Mouse (Mus musculus) c-Kit-positive CD71-positive TER-119-positive erythroid progenitor cells, embryonic 14.5 days (primary cell): Measurements from ENCODE around the gene Spdl1.
A peak's percentile ranks its signal among the peaks of the same experiment; 100 is the strongest.
"Not testable (repeated sequence)": the region's sequence is repeated elsewhere in the genome, so short reads cannot be mapped to it uniquely, and the experiment has no call there.

Experiments used
- DNase-seq: peaks from one replicate; pipeline ENCODE4 v3.0.0-alpha.2; 2013; ENCODE audit warnings: low spot score

Gene Spdl1

GRCm38 (mm10) chr11:34805026-34805425 is 28.4 kb downstream of the Spdl1 start:
- not testable (repeated sequence) for DNase-seq

GRCm38 (mm10) chr11:34798066-34798465 is 35.4 kb downstream of the Spdl1 start:
- DNase-seq = not testable (repeated sequence)

DNA sequence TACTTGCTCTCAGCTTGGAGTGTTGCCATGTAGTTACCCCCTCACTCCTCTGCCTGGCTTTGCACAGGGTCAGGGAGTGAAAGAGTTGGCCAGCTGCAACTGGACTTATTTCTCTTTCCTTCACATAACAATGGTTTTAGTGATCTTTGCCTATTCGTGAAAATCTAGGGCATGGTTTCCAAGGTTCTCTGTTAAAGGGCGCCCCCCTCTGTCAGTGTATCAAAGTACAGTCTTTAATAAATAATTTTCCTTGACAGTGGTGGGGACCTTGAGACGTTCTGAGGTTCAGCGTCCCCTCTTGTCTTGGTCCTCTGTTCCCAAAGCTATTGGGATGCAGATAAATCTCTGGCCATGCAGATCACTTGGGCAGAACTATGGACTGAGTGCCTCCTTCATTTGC is 37.3 kb downstream of the Spdl1 start:
- DNase-seq = no peak

DNA sequence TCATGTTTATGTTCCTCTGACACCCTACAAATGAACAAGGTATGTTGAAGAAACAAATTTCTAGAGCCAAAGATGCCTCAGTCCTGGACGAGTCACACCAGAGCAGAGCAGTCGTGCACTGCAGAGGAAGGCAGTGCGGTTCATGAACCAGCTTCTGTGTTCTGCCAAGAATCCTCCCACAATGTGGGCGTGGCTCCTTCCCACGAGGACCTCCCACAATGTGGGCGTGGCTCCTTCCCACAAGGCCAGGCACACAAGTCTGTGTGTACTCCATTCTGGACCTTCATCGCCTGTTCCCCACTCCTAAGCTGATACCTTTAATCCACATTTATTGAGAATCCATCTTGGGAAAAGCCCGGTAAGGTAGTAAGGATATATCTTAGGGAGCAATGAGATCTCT is 41.6 kb downstream of the Spdl1 start:
- DNase-seq = peak; percentile 35

DNA sequence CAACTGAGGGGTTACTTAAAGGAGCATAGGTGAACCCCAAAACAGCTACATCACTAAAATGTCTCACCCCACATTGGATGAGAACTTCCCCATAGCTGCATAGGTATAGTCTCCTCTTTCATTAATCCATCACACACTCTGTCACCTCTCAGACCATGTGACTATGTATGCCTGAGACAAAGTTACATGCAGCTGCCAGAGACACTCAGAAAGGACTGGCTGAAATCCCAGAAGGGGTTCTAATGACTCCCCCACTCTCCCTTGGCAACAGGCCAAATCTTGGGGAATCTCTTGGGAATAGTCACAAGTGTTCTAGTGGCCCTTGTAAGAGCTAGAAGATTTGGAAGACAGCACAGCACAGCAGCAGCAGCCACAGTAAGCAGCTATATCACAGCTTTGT is 48.6 kb downstream of the Spdl1 start:
- DNase-seq = no peak

GRCm38 (mm10) chr11:34783587-34784043 is 49.8 kb downstream of the Spdl1 start, which contains the start of gene Dock2:
TSS of gene Dock2 (minus strand) at chr11:34783892.
- DNase-seq = no peak

- DNase-seq = no peak
Observed at GRCm38 (mm10) chr11:34782516-34783430, 50.7 kb downstream of the Spdl1 start.

- no peak for DNase-seq
Observed at GRCm38 (mm10) chr11:34780786-34781185, 52.7 kb downstream of the Spdl1 start.

GRCm38 (mm10) chr11:34779966-34780365 is 53.5 kb downstream of the Spdl1 start:
- DNase-seq = no peak

- DNase-seq = no peak
Observed at GRCm38 (mm10) chr11:34778351-34778750, 55.1 kb downstream of the Spdl1 start.

GRCm38 (mm10) chr11:34777529-34777928 is 55.9 kb downstream of the Spdl1 start:
- DNase-seq = no peak

- no peak for DNase-seq
Observed at GRCm38 (mm10) chr11:34776054-34776453, 57.4 kb downstream of the Spdl1 start.

DNA sequence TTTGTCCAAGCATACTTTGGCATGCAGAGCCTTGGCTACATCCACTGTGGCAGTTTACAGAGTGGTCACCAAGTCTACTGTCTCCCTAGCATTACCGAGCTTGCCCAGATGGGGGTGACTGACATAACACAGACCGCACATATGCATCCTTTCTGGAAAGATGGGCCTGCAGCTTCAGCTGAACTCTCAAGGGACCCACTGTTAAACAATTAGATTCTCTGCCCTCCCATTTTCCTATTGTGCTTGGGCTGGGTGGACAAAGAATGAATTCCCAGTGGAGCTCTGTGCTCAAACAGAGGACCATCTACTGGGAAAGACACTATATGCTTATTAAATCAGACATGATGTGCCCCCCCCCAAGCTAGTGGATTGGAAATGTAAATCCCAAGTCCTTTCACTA is 58.8 kb downstream of the Spdl1 start:
- no peak for DNase-seq

DNA sequence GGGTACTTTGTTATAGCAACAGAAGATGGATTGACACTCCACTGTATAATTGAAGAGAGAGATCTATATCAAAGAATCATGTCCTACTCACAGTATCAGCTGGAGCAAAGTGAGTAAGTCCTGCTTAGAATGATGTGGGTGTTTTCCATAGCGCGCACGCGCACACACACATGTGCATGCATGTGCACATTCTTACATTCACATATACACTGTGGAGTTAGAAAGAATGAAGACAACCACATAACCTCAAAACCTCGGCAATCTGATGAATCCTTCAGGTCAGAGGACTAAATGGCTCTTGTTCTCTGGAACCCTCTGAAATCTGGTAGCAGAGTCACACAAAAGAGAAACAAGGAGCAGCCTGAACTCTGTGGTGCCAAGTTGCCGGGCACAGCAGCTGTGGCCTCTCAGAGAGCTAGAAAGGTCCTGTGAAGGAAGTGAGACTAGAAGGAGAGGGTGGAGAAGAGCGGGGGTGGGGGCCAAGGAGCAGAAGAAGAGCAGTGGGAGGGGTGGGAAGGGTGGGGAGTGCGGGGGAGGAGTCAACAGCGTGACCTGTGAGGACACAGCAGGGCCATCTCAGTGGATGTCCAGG is 60.0 kb downstream of the Spdl1 start:
- no peak for DNase-seq

- DNase-seq = no peak
Observed at GRCm38 (mm10) chr11:34771221-34771986, 62.0 kb downstream of the Spdl1 start.

- DNase-seq = no peak
Observed at GRCm38 (mm10) chr11:34770666-34771065, 62.8 kb downstream of the Spdl1 start.

DNA sequence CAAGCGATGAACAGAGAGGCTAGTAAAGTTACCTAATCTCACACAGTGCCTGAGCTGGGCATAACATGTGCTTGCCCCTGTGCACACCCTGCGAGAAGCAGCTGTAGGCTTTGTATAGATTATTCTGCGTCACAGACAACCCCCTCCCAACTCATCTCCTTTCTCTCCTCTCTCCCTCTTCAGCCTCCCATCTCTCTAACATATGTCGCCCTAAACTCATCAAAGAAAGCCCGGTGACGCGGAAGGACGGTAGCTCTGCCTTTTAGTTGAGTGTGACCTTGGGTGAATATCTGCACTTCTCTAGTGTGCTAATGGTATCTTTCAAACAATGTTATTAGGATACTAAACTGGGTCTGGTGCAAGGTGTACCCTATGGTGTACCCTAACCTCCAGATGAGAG is 63.5 kb downstream of the Spdl1 start:
- no peak for DNase-seq

- no peak for DNase-seq
Observed at GRCm38 (mm10) chr11:34769396-34769795, 64.0 kb downstream of the Spdl1 start.

- DNase-seq = no peak
Observed at GRCm38 (mm10) chr11:34763739-34764361, 69.6 kb downstream of the Spdl1 start.

DNA sequence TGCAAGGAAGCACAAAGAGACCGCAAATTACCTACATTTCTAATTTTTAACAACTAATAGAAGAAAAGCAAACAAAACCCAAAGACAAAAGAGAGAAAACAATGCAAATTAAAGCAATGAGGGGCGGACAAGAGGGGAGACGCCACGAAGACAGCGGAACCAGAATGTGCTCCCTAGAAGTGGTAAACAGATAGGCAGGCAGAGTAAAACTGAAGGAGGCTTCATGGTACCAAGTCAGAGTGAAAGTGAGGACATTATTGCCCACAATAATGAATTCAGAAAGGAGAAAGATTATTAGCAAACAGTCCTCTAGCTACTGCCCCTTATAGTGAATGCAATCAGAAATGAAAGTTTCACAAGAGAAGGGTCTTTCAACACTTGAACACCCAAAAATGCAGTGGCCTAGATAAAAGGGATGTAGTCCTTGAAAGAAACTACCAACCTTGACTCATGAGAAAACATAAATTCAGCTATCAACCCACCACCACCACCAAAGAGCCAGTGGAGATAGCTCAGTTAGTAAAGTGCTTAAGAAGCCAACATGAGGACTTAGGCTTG is 70.8 kb downstream of the Spdl1 start:
- no peak for DNase-seq

GRCm38 (mm10) chr11:34762125-34762524 is 71.3 kb downstream of the Spdl1 start:
- no peak for DNase-seq

DNA sequence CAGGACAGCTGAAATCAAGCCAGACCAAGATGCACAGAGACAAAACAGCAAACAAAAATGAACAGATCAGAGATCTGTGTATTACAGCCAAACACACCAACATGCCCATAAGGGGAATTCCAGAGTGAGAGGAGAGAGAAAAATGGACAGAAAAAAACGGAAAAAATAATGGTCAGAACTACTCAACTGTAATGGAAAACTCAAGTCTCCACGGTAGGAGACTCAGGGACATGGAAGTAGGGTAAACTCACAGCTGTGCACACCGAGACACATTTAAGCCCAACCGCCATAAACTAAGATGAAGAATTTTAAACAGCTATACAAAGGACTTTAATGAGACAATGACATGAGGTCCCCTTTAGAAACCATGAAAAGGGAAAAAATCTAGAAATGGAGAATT is 73.9 kb downstream of the Spdl1 start:
- DNase-seq = no peak
